Mouse (Mus musculus): ENCODE measurements around the gene Maged1.
"Not testable (repeated sequence)": the region's sequence is repeated elsewhere in the genome, so short reads cannot be mapped to it uniquely, and the experiment has no call there.

Maged1 gene

DNA sequence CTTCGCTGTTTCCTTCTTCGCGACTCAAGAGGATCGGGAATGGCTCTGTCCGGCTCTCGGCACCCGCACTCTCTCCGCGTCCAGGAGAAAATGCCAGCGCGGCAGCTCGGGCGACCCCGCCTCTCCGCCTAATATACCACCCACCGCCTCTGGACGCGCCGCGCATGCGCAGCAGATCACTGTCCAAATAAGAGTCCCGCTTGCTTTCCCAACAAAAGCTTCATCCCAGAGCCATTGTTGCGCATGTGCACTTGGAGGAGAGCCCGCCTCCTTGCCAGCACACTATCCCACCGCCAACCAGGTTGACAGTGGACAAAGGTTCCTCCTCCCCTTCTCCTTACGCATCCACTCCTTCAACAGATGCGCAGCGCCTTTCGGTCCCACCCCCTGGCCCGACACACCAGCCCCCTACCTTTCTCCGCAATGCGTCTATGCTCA, at the start of gene Maged1:
Maged1 (minus strand) TSS at position 226 of the 438 bp plus-strand sequence.
- peak; percentile 96 for DNase-seq

DNA sequence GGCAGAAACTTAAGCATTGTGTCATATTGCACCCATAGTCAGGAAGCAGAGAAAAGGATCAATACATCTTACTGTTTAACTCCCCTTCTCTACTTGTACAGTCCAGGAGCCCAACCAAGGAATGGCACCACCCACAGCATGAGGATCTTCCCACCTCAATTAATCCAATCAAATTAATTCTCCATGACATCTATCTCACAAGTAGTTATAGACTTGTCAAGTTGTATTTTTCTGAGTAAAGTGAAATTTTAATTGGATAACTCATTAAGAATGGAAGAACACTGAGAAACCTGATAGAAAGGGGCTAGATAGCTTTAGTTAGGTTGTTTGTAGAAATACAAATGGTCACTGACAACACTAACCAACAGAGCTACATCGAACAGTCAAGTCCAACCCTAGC, 38.3 kb upstream of the Maged1 start:
- DNase-seq = no peak

DNA sequence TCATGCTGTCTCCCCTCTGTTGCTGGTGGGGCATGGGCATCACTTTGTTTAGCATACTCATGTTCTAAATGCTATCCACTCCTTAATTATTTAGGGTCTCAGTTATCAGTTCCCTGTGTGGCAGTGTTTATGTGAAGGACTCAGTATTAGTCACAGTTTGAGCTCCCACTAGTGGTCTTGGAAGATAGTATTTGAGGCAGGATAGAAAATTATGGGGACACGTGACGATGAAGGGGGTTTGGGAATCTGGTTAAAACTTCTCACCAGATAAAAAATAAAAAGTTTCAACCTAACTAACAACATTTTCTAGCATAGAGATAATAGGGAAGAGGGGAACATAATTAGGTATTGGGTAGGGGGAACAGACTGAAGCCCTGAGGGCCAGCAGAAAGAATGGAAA, 22.8 kb upstream of the Maged1 start:
- DNase-seq = no peak

DNA sequence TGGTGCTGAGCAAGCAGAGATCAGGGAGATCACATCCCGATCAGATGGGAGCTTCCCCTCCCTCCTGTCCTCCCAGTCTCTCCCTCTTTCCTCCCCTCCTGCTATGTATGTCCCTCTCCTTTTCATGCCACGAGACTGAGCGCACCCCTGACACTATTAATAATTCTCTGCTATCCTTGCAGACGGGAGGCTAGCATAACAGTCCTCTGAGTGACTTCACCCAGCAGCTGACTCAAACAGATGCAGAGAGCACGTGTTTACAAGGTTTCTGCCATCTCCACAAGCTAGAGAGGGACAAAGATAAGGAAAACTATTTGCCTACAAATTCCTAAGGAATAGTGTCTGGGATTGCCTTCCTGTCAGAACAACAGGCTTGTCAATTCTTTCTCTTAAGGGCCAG, 20.4 kb upstream of the Maged1 start:
- DNase-seq = no peak

DNA sequence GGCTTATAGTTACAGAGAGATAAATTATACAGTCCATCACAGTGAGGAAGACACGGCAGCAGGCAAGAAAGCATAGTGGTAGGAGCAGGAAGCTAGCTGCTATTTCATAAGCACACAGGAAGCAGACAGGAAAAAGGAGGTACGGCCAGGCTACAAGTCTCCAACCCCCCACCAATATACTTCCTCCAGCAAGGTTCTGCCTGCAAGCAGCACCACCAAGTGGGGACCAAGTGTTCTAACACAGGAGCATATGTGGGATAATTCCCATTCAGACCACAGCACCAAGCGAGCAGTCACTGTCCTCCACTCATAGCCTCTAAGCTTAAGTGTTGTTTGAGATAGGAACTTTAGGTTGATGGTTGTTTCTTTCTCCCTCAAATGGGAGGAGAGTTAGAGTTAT, 6.3 kb upstream of the Maged1 start:
- peak; percentile 8 for DNase-seq

DNA sequence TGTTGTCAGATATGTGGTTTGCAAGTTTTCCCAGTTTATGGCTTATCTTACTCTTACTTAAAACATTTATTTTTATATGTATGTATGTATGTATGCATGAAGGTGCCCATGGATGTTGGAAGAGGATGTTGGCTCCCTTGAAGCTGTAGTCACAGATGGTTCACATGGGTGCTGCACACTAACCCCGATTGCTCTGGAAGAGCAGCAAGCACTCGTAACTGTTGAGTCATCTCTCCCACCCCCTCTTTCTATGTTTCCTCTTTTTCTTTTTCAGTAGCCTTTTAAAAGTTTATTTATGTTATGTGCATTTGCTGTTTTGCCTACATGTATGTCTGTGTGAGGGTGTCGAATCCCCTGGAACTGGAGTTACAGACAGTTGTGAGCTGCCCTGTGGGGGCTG, 4.0 kb upstream of the Maged1 start:
- no peak for DNase-seq

DNA sequence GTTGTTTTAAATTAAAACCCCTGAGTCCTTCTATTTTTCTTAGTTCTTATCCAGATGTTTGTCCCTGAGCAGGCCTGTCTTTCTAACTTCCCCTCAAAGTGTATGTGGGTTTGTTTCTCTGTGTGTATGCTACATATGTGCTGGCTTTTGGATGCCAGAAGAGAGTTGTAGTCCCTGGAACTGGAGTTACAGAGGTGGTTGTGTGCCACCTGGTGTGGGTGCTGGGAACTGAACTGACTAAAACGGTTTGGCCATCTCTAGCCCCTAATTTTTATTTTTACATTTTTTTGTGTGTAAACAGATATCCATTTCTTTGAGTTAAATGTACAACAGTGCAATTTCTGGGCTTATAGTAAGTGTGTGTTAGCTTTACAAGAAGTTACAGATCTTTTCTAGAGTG, 3.0 kb upstream of the Maged1 start:
- peak; percentile 40 for DNase-seq

DNA sequence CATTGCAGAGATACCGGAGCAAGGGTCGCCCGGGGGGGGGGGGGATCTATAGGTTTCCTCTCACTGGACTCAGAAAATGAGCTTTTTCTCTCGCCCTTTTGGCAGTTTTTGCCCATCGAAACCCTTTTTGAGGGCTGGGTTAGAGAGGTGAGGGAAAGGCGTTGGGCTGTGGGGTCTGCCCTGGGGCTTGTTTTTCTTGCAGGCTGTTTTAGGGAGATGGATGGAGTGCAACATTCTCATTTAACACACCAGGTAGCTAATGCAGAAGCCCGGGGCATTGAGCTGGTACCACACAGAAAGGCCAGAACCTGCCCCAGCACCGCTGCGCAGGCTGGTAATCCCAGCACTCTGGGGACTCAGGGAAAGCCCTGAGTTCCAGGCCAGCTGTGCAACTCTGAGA, 593 bp upstream of the Maged1 start:
- peak; percentile 20 for DNase-seq

DNA sequence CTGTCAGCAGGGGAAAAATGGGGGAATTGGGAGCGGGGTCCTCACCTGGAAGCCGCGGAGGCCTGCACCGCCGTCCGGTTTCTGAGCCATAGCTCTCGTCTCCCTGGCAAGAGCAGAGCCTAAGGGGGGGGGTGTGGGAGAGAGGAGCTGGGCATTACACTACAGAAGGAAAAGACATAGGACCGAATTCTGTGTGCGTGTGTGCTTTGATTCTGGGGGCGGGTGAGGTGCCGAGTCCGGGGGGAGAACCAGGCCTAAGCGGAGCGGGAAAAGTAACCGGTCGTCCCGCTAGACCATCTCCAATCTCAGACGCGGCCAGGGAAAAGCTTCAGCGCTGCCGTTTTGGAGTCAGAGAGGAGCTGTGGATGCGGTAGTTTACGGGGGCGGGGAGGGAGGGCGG, 737 bp downstream of the Maged1 start:
- DNase-seq = peak; percentile 6

DNA sequence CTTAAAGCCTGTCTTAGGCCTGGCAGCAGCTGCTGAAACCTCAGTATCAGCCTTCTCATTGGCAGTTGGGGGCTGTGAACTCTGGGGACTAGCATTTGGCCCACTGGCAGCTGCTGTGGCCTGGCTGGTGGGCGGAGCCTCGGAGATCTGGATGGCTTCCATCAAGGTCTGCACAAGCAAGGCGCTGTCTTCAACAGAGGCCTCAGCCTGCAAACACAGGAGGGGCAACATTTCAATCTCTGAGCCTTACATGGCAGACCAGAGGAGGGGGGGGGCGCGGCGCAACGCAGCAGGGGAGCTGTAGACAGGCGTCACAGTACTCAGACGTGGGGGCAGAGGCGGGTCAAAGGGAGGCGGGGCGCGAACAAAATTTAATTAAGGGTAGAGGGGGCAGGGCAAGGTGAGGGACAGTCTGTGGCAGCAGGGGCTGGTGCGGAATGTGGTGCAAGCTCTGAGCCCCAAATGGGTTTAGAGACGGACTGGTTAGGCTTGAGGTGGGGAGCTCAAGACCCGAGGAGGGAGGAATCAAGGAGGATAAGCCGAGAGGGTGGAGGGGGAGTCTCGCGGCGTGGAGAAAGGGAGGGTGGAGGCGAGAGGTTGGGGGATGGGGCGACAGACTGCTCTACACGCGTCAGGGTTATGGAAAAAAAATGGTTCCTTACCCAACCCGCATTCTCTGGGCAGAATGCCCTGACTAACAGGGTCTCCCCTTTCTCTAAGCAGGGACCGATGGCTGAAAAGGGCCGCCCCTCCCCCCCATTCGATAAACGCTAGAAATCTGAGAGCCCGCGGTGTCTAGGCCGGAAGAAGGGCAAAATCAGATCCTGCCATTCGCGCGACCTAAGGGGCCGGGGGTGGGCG, 1.4 kb downstream of the Maged1 start:
- peak; percentile 61 for DNase-seq

DNA sequence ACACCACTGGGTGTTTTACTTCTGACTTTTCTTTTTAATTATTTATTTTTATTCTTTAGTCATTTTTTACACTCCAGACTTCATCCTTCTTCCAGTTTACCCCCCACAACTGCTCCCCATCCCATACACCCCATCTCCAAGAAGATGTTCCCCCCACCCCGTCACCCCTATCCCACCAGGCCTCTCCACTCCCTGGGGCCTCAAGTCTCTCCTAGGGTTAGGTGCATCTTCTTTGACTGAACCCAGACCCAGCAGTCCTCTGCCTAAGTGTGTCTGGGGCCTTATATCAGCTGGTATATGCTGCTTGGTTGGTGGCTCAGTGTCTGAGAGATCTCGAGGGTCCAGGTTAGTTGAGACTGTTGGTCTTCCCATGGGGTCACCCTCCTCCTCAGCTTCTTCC, 7.6 kb downstream of the Maged1 start:
- DNase-seq = no peak

DNA sequence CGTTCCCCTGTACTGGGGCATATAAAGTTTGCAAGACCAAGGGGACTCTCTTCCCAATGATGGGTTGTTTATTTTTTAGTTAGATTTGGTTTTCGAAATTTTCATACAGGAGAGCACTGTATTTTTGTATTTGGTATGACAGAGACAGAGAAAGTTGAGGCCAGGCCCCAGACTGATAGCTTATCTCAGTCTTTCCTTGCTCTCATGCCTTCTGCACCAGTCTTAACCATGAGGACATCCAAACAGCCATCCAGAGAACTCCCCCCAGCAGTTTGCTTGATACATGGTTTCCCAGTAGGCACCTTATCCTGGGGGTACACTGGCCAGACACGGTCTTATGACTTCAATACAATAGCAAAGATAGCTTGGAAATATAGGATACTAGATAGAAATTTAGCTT, 11.6 kb downstream of the Maged1 start:
- DNase-seq = no peak

DNA sequence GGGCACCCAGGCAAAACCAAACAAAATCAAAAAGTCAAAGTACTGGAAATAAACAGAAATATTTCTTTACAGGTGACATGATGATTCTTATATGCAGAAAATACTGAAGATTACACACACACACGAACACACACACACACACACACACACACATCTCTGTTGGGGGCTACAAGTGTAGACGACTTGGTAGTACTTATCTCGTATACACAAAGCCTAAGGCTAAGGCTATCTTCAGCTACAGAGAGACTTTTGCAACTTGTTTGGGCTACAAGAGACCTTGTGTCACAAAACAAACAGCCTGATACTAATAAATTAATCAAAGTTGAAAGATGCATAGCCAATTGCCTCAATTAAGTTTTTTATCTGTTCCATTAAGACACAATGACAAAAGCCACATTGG, 19.8 kb downstream of the Maged1 start:
- DNase-seq = no peak

DNA sequence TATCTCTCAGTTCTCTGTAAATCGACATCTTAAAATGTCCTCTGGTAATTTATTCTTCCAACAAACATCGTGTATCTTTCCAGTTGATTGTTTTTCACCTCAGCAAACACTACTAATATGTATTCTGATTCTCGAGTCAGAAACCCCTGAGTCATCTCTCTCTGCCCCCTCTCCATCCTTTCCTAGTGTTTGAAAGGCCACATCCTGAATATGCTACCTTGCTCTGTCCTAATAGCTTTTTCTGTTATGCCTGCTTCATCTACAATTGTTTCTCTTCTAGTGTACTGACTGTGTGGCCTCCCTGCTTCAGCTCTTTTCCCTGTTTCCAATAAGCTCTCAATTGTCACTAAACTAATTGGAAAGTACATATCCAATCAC, 33.5 kb downstream of the Maged1 start:
- DNase-seq = no peak

DNA sequence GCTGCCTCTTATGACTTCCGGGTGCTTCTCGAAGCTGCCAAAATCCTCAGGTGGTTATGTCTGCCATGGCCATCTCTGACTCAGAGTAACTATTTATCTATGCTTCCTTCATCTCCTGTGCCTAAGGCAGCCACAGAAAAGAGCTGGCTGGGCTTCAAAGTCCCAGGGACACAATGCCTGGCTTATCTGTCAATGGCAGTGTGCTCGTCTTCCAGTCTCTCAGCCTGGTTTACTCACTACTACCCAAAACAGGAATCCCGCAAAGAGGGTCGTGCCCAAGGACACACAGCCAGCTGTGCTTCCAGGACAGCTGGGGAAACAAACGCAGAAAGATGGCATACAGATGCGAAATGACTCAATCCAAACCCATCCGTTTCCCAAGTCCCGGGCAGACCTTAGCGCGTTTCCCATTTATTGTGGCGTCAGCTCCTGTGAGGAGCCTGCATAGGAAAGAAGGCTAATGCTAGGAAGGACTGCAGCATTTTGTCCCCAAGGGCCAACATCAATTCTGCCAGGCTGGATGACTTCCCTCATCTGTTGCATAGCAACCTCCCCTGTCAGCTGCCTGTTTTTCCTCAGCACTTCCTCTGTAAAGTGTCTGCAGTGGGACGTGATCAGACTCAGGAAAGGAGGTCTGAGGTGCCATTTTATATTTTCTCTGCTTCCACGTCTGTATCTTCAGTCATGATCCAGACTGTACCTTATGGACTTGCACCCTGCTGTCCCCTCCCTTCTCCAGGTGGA, 34.1 kb downstream of the Maged1 start:
- not testable (repeated sequence) for DNase-seq

DNA sequence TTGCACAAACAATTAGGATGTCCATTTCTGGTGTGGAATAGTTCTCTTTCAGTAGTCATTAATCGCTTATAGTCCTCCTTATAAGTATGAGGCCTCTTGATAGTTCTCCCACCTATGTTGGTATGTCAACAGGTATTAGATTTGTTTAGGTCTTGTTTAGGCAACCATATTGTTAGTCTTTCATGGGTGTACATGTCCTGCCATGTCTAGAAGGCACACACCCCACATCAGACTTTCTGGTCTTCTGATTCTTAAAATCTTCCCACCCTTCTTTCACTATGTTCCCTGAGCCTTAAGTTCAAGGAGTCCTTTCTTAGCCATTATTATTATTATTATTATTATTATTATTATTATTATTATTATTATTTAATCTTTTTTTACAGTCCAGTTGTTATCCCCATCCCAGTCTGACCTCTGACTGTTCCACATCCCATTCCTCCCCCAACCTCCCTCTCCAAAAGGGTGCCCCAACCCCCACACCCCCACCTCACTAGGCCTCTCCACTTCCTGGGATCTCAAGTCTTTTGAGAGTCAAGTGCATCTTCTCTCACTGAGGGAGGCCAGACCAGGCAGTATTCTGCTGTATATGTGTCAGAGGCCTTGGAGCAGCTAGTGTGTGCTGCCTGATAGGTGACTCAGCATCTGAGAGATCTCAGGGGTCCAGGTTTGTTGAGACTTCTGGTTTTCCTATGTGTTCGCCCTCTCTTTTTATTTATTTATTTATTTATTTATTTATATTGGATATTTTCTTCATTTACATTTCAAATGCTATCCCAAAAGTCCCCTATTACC, 55.7 kb downstream of the Maged1 start:
- DNase-seq = no peak

All from kidney, adult 9 months (tissue).